8 mouse cellular contexts compared by ENCODE assay signal in genomic region chr19:16028746-16029252, GRCm38 (mm10). TPM values are rescaled to one million over a fixed set of nuclear protein-coding genes. Genes with fewer than 3 reads are reported as not detected.
DNase-seq lines count a peak whose midpoint lies in the region; ATAC-seq and TF ChIP-seq lines count a peak whose summit lies in the region.

No protein-coding gene starts in this region.

- ATAC-seq in heart, embryonic 13.5 days (ENCODE audit: extremely low read depth, insufficient number of reproducible peaks, low FRiP score, low TSS enrichment): no peak
- ATAC-seq in forebrain, postnatal 0 days: no peak
- ATAC-seq in liver, embryonic 14.5 days (ENCODE audit: insufficient read depth): no peak

- H3K4me3 ChIP-seq in heart, embryonic 13.5 days: peak overlapping the region; percentile 51
- H3K4me3 ChIP-seq in forebrain, postnatal 0 days (ENCODE audit: low read depth, low read length): peak overlapping the region; percentile 16; the same call in 1 of the 2 replicates
- peak overlapping the region; percentile 57 to 69 for H3K4me3 ChIP-seq in liver, embryonic 14.5 days (ENCODE audit: insufficient read depth in 1 of 2, low read depth in 2 of 2, low read length in 2 of 2)

- H3K4me2 ChIP-seq in heart, embryonic 13.5 days: peak overlapping the region; percentile 69
- peak overlapping the region; percentile 44 for H3K4me2 ChIP-seq in forebrain, postnatal 0 days (ENCODE audit: low read depth)
- peak overlapping the region; percentile 51 for H3K4me2 ChIP-seq in liver, embryonic 14.5 days (ENCODE audit: low read depth)

- no peak for TF ChIP-seq CTCF in forebrain, postnatal 0 days (IDR thresholded peaks at IDR 0.05; ENCODE audit: low read depth)
- no peak for TF ChIP-seq CTCF in liver, embryonic 14.5 days (IDR thresholded peaks at IDR 0.05; ENCODE audit: low read depth)

- no peaks in the 10 kb centered on the region for H3K27me3 ChIP-seq in heart, embryonic 13.5 days (replicated peaks)
- no peaks in the 10 kb centered on the region for H3K27me3 ChIP-seq in forebrain, postnatal 0 days (ENCODE audit: insufficient read depth, low read length)
- no peaks in the 10 kb centered on the region for H3K27me3 ChIP-seq in liver, embryonic 14.5 days (ENCODE audit: control insufficient read depth, insufficient read depth, low read length)

- DNase-seq in heart, postnatal 14 days: no peak
- DNase-seq in MEL-GATA-1-ER (ENCODE audit: extremely low read depth, low read depth): peak; percentile 45
- DNase-seq in forebrain, postnatal 0 days: no peak
- DNase-seq in liver, embryonic 14.5 days (ENCODE audit: low read depth in 3 of 3, low spot score in 3 of 3): no peak
- DNase-seq in skeletal muscle tissue, adult 2 months (ENCODE audit: low read depth, low spot score): peak; percentile 13
- DNase-seq in embryo, embryonic 10 days (ENCODE audit: low spot score): no peak
- DNase-seq in natural killer cell, adult 2 months (ENCODE audit: low spot score in 2 of 2): no peak

- peak overlapping the region; percentile 67 for H3K9ac ChIP-seq in heart, embryonic 13.5 days
- H3K9ac ChIP-seq in forebrain, postnatal 0 days: 0 out of 2 replicates have a peak overlapping the region, but pooled peaks have one; percentile 14
- H3K9ac ChIP-seq in liver, embryonic 14.5 days (replicated peaks): peak overlapping the region; percentile 45

- WGBS in heart, embryonic 13.5 days: 58% methylated on average over 5 of the region's 5 CpGs
- 52% methylated on average over 5 of the region's 5 CpGs for WGBS in forebrain, postnatal 0 days
- 30% methylated on average over 5 of the region's 5 CpGs for WGBS in liver, embryonic 14.5 days (ENCODE audit: insufficient replicate concordance)

- no peak for TF ChIP-seq EP300 in liver, embryonic 14.5 days (IDR thresholded peaks at IDR 0.05; ENCODE audit: low read depth)

- H3K36me3 ChIP-seq in heart, embryonic 13.5 days: no peaks in the 10 kb centered on the region
- H3K36me3 ChIP-seq in forebrain, postnatal 0 days (ENCODE audit: insufficient read depth): no peaks in the 10 kb centered on the region
- no peaks in the 10 kb centered on the region for H3K36me3 ChIP-seq in liver, embryonic 14.5 days (replicated peaks; ENCODE audit: control insufficient read depth, insufficient read depth, low read depth)

- intact Hi-C loops in heart, postnatal 14 days (cut with DNase I): no loop called here

- H3K9me3 ChIP-seq in heart, embryonic 13.5 days: no peaks in the 10 kb centered on the region
- no peaks in the 10 kb centered on the region for H3K9me3 ChIP-seq in forebrain, postnatal 0 days (ENCODE audit: low read length)
- H3K9me3 ChIP-seq in liver, embryonic 14.5 days (ENCODE audit: control insufficient read depth, low read length): no peaks in the 10 kb centered on the region

- H3K4me1 ChIP-seq in heart, embryonic 13.5 days: peaks cover 7% of the 10 kb centered on the region
- no peaks in the 10 kb centered on the region for H3K4me1 ChIP-seq in forebrain, postnatal 0 days (ENCODE audit: insufficient read depth)
- H3K4me1 ChIP-seq in liver, embryonic 14.5 days (replicated peaks; ENCODE audit: control insufficient read depth in 2 of 2, insufficient read depth in 2 of 2, low read length in 1 of 2): peaks cover 0 to 2% of the 10 kb centered on the region in 2 experiments; a peak in 1 of 4 replicates

- H3K27ac ChIP-seq in heart, embryonic 13.5 days (replicated peaks): no peak overlapping the region
- H3K27ac ChIP-seq in forebrain, postnatal 0 days (ENCODE audit: low read depth, low read length): no peak overlapping the region
- H3K27ac ChIP-seq in liver, embryonic 14.5 days: no peak overlapping the region

RNA-seq across cellular contexts. Expression of gene Cep78, which starts 44.0 kb away (rescaled TPM):
- 12.9 and 13.4 TPM in 2 replicates for polyA plus RNA-seq in heart, embryonic 13.5 days (2015; fragmentation: Nextera tagmentation; extraction: Ambion mirVana)
- total RNA-seq in heart, postnatal 14 days (2021): 1 to 10 TPM; 3.2 to 3.7 TPM
- 25.3 and 27.0 TPM in 2 replicates for total RNA-seq in forebrain, postnatal 0 days (2014; rRNA removed)
- 21.6 and 23.4 TPM in 2 replicates for polyA plus RNA-seq in forebrain, postnatal 0 days (2015; fragmentation: Nextera tagmentation; extraction: Ambion mirVana)
- polyA plus RNA-seq in liver, embryonic 14.5 days (2012; rRNA removed): 3.2 and 5.1 TPM in 2 replicates
- 8.7 and 9.8 TPM in 2 replicates for polyA plus RNA-seq in liver, embryonic 14.5 days (2014; fragmentation: Nextera tagmentation; extraction: Ambion mirVana)

Comparison
In these comparisons a context has a peak if more than half of its experiments do, and no peak if none do; other contexts are left out.
1. H3K9ac ChIP-seq: peak in every context shown above with its lines; median percentile 67 in heart, embryonic 13.5 days; 45 in liver, embryonic 14.5 days; 14 in forebrain, postnatal 0 days.
2. DNase-seq: peak in MEL-GATA-1-ER (single experiment) and skeletal muscle tissue, adult 2 months (single experiment); none in heart, postnatal 14 days (0 of 2), forebrain, postnatal 0 days (single experiment), liver, embryonic 14.5 days (0 of 3), embryo, embryonic 10 days (single experiment) and natural killer cell, adult 2 months (0 of 2).
3. Peak in every context shown above with its lines, with median percentiles within 50 percentile points of each other: H3K4me2 ChIP-seq and H3K4me3 ChIP-seq.